Mouse (Mus musculus) megakaryocyte-erythroid progenitor cell, adult 5-6 weeks (primary cell): ENCODE measurements around the gene Stk38. TPM values are rescaled to one million over a fixed set of nuclear protein-coding genes. Genes with fewer than 3 reads are reported as not detected.
"Not testable (repeated sequence)": the region's sequence is repeated elsewhere in the genome, so short reads cannot be mapped to it uniquely, and the experiment has no call there.

Source experiments
- ATAC-seq: replicated peaks from 2 replicates; pipeline ENCODE4 v1.8.0; 2016; ENCODE audit warnings: mild to moderate bottlenecking, inconsistent platforms; ENCODE audit not compliant: severe bottlenecking, poor library complexity, low FRiP score, low TSS enrichment
- total RNA-seq, 2 experiments: library from RNA; stranded (forward) in 1 of 2; stranded (reverse) in 1 of 2; fragments of 200-1000, 215-1000 nt in 1 of 2; fragments of >200 nt in 1 of 2; fragmentation: Nextera tagmentation in 1 of 2; gene quantifications; 2 replicates each; pipeline ENCODE4 v1.2.3; 2014 to 2017

Gene Stk38
- total RNA-seq, 2 experiments from 2014 or later: 79.5 to 123 TPM

DNA sequence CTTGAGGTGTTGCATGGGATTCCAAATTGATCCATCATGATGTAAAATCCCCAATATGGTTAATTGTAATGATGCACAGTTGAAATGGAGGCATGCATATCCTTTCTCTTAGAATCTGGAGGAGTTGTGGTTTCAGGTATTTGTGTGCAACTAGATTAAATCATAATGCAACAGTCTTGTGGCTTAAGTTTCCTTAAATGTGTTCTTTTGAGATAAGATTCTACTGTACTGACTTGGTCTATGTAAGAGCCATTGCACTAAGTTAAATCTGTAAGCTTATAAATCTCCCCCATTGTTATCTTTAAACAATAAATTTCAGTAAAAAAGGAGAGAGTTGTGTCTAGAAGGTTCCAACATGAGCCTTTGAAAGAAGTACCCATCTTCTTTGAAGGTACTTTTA, 34.8 kb upstream of the Stk38 start:
- no peak for ATAC-seq

DNA sequence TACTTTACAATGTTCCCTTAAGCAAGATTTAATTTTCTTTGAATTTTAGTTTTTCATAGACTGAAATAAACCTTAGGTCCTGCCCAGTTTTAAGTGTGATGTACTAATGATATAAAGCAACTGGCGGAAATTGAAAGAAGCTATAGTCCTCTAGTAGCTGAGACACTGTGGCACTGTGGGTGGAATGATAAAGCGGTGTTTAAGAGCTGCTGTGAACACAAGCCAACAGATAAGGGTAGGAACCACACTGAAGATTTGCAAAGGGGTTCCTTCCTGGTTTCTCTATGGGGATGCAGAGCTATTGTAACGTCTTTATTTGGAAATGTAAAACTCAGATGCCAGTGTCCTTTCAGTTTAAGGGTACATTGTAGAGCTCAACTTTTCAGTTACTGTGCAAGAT, 33.8 kb upstream of the Stk38 start:
- ATAC-seq: not testable (repeated sequence)

DNA sequence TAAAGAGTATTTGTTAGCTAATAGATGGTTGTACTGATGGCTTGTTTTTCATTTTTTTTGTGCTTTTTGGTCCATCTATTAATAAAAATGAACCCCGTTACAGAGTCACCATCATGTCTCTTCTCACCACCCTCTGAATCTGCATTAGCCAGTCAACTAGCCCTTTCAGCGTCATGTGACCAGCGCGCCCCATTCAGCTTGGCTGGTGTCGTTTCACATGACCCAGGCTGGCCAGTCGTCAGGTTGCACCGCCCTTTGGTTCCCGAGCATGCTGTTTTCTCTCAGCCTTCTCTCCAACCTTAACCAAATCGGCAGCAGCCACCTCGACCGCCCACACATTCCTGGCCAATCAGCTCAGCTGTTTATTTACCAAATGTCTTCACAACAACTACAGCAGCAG, 31.6 kb upstream of the Stk38 start:
- peak; percentile 54 for ATAC-seq

DNA sequence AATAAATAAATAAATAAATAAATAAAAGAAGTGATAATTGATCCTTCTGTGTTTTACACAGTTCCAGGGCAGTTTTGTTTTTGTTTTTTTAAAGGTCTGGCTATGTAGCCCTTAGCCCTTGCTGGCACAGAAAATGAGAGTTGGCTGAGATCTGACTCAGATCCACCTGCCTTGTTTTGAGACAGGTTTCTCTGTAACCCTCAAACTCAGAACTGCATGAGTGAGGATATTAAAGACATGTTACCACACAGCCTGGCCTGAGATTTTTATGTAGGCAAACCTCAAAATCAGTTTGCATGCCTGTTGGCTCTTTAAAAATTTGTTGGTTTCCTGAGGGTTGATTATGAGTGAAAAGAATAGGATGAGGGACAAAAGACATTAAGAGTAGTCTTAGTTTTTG, 27.7 kb upstream of the Stk38 start:
- no peak for ATAC-seq

DNA sequence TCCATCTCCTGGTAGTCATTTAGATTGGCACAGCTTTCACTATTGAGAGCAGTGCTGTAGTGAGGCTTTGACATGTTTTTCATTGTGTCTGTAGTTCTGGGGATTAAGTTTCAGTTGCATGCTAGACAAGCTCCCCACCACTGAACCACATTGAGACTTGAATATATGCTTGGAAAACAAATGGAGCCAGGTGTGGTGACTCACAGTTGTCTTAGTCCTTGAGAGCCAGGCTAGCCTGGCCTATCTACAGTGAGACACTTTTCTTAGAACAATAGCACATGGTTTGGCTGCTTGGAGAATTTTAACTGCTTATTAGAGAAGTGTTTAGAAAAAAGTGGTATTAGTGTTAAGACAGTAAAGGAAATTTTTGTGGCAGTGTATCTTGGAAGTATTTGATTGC, 26.5 kb upstream of the Stk38 start:
- ATAC-seq: no peak

DNA sequence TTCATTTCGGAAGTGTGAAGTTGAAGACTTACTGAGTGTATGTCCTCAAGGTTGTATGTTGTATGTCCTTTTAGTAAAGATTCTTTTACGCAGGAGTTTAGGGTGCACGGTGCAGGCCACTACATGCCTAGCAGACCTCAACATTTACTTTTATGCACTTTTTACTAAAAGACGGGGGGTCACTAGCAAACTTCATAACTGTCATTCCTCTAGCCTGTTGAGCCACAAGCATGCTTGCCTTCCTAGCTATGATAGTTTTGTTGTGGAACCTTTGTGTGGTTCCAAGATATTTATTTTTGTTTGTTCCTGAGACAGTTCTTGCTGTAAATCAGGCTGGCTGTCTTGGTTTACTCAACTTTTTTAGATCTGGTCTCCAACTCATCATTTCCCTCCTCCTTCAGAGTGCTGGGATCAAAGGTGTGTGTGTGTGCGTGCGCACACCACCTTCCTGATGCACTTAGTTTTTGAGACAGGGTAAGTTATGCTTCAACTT, 25.8 kb upstream of the Stk38 start:
- no peak for ATAC-seq

DNA sequence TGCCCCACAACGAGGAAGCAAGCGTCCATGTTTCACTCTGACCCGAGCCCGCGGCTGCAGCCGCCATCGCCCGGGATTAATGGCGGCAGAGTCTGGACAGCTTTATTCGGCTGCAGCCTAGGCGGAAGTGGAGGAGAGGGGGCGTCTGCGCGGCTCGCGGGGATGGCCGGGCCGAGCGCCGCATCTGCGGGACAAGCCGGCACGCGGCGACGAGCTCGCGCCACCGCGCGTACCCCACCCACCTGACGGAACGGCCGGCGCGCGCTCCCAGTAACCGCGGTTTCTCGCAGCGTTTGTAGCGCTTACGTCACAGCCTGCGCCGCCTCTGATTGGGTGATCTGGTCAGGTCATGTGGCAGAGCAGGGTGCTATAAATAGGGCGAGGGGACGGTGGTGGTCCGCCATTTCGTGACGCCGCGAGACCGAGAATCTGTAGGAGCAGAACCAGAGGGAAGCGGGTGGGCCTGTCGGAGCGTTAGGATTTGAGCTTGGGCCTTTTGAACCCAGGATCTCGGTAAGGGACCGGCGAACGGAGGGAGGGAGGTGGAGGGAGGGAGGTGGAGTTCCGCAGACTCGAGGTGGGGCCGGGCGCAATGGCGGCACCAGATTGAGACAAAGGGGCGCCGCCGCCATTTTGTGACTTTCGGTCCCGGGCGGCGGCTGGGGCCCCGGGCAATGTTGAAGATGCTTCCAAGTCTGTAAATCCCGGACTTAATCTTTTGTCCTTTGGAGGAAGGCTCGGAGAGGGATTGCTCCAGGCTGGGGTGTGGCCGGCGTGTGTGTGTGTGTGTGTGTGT, 24.7 kb upstream of the Stk38 start, which contains the start of gene Srsf3:
Gene Srsf3 (plus strand): TSS at position 355 of the 796 bp plus-strand sequence.
- ATAC-seq: peak; percentile 93

DNA sequence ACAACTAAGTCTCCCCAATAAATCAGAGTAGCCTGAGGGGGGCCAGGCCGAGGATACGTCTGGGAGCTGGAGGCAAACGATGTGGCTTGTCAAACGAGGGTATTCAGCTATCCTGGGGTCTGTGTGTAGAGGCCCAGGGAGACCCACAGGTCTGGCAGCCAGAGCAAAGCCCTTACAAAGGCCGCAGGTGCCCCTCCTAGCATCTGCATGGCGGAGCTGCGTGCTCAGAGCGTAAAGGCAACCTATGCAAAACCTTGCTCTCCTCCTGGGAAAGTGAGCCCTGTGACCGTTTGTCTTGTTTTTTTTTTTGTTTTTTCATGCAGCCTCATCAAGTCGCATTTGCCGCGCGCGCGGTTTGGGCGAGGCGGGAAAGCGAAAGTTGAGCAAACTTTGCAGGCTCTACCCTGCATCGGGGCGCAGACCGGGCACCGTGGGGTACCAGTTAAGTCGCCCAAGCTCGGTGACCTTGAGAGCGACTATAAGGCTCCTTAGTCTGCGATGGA, 24.0 kb upstream of the Stk38 start:
- ATAC-seq: 0 out of 2 replicates have a peak, but pooled peaks have one; percentile 23

DNA sequence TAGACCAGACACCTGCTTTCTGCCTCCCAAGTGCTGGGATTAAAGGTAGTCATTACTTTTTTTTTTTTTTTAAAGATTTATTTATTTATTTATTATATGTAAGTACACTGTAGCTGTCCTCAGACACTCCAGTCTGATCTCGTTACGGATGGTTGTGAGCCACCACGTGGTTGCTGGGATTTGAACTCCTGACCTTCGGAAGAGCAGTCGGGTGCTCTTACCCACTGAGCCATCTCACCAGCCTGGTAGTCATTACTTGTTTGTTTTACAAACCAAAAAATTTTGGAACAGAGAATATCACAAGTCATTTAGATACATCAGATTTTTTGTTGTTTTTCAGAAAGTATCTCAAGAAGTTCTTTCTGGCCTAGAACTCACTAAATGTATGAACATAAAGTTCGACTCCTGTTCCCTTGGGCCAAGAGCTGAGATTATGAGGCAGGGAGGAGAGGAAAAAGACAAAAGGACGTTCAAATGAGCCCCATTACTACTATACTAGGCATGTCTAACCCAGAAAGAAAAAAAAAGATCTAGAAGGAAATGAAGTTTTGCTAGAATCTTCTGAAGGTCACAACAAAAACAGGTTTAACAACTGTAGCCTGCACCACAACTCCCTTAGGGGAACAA, 23.4 kb upstream of the Stk38 start:
- ATAC-seq: not testable (repeated sequence)

DNA sequence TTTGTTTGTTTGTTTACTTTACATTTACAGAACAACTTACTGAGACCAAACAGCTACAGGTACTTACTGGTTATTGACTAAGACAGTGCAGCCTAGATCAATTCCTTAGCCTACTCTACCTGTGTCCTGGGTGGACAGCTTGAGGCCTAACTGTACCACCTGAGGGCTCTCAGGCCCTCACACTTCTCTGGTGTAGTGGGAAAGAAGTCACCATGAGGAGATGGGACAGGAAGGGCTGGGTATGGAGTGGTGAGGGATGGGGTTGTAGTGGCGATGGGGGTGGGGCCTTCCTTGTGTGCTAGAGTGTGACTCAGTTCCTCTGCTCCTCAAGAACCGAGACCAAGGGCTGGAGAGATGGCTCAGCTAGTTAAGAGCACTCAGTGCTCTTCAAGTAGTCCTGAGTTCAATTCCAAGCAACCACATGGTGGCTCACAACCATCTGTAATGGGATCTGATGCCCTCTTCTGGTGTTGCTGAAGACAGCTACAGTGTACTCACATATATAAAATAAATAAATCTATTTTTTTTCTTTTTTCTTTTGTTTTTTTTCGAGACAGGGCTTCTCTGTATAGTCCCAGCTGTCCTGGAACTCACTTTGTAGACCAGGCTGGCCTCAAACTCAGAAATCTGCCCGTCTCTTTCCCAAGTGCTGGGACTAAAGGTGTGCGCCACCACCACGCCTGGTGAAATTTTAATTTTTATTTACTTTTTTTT, 22.7 kb upstream of the Stk38 start:
- no peak for ATAC-seq

DNA sequence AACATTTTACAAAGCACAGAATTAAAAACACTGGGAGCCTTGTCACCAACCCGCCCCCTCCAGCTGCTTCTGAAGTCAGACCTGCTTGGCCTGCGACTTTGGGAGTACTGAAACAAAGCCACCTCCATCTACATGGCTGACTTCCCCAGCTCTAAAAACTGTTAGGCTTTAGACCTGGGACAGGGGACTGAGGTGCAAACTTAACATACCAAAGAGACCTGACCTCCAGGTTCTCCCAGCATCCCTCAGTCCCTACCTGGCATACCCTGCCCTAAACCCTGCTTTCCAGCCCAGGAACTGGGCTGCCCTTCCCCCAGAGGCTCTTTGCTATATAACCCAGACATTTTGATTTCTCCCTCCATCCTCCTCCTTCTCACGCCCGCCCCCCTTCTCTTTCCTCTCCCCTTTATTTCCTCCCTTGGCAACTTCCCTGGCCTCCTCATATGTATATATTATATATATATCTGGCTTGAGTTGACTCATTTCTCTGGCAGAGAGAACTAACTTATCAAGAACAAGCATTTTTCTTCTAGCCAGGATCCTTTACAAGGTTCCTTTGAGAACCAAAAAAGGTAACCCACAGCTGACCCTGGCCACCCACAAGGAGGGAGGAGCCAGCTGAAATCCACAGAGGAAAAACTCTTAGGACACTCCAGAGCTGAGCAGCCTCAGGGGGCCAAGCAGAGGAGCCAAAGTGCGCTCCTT, 19.0 kb upstream of the Stk38 start:
- ATAC-seq: no peak

DNA sequence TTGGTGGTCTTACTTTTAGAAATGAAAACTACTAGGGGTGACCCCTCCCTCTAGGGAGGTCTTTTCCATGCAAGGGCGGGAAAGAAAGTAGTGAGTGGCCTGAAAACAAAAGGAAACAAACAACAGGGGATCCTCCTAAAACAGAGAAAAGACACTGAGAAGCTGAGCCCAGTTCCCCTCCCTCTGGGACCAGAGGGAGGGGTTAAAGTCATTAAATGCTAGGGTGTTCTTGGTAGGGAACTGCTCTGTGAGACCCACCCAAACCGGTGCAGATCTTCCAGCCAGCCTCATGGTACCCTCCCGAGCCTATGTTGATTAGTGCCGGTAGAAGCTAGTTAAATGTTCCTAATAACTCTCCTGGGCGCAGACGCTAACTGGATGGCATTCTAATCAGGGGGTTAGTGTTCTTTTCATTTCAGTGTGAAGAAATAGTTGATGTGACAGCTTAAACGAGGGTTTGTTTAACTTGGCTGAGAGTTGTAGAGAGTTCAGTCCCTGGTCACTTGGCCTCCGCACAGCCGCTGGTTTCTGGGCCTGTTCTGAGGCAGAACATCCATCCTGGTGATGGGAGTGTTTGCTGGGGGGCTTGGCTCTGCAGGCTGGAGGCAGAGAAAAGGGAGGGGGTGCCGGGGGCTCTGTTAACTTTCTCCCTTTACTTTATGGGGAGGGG, 17.2 kb upstream of the Stk38 start:
- no peak for ATAC-seq

DNA sequence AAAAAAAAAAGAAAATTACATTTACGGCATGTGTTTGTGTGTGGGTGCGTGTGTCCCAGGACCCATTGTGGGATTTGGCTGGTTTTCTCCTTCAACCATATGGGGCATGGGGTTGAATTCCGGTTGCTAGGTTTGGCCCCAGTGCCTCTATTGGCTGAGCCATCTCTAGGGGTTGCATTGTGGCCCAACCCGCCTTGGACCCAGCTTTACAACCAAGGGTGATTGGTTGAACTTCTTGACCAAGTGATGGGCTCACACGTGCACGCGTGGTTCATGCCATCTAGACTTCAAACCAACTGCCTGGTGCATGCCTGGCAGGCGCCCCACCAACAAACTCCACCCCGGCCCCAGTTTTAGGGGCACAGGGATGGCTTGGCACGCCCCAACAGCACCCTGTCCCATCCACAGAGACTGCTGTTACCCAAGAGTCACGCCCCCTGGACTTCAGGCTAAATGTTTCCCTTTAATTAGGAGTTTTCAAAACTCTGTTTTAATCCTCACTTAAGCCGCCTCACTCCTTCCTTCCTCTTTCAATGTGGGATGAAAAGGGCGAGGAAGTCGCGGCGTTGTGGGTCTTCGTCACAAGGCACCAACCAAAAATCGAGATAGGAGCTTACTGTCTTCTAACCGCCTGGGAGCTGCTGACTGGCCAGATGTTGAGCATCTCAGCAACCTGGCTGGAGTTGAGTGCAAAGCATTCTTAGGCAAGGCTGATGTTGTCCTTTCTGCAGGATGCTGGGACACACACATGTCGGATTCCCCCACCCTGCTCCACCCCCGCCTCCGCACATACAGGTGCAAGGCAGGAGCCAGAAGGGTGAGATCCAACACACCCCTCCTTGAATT, 16.5 kb upstream of the Stk38 start:
- ATAC-seq: 0 out of 2 replicates have a peak, but pooled peaks have one; percentile 43

DNA sequence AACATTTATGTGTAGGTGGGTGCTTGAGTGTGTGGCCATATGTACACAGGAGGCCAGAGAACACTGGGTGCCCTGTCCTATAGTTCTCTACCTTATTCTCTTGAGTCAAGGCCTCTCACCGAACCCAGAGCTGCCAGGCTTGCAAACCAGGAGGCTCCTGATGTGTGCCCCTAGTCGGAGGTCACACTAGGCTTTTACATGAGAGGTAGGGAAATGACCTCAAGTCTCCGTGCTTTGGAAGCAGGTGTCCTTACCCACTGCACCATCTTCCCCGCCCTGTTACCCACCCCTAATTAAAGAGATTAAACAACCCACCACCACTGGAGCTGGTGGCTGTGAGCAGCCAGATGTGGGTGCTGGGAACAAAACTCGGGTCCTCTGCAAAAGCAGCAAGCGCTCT, 15.6 kb upstream of the Stk38 start:
- ATAC-seq: no peak

DNA sequence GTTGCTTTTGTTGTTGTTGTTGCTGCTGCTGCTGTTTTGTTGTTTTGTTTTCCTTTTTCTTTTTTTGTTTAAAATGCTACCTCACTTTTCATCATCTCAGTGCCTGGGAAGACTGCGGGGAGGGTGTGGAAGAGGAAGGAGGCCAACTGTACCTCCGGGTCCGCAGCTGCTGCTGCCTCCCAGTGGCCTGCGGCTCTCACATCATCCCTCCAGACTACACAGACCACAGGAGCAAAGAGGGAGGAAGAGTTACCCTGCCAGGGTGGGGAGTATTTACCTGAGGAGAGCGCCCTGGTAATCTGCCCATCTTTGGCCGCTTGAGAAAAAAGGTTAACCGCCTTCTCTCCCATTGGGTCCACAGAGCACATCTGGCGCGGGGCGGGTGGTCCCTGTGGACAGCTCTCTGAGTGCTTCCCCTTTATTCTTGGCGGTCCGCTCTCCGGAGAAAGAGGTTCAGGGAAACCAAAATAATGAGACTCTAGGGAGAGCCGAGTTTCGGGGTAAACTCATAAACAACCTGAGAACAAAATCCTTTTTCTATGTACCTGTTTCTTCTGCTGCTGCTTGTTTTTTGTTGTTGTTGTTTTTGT, 14.5 kb upstream of the Stk38 start:
- ATAC-seq: peak; percentile 83

DNA sequence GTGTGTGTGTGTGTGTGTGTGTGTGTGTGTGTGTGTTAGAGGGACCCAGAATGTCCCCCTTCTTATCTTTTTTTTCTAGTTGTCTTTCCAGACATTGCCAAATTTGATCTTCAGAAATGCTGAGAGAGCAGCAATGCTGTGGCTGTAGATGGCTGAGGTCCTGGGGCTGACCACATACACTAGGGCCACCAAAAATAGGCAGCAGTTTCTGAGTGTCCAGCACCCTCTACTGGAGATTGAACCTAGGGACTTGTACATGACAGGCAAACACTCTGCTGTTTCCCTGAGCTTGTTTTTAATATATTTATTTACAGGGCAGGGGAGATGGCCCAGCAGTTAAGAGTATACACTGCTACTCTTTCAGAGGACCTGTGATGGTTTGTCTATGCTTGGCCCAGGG, 12.6 kb upstream of the Stk38 start:
- no peak for ATAC-seq

DNA sequence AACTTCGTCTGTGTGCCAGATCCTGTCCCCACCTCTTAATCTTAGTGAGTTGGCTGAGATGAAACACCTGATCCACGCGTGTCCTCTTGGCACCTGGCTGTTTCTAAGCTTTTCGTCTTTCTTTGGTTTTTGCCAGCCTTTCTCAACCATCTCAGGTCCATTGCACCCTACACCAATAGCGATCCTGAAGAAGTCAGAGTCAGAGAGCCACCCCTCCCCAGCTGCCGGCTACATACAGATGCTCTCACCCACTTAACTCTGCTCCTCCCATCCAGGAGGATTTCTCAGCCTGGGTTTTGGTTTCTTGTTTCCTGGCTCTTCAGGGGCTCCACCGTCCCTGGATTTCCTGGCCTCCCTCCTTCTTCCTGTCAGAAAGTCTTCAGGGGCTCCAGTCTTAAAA, 11.6 kb upstream of the Stk38 start:
- ATAC-seq: no peak
